Mouse (Mus musculus) naive thymus-derived CD4-positive, alpha-beta T cell, adult 2 months (primary cell): ENCODE data around the gene Mrpl37.
A peak's percentile ranks its signal among the peaks of the same experiment; 100 is the strongest.
"Not testable (repeated sequence)": the region's sequence is repeated elsewhere in the genome, so short reads cannot be mapped to it uniquely, and the experiment has no call there.

Source experiments
- DNase-seq: peaks from one replicate; pipeline ENCODE4 v3.0.0-alpha.2; 2011; ENCODE audit warnings: low read depth

Mrpl37 gene

GRCm38 (mm10) chr4:107066252-107067124 lies at the start of gene Mrpl37, which contains the start of gene Cyb5rl:
Mrpl37 (minus strand) TSS chr4:107066868.
Cyb5rl (plus strand) TSS chr4:107066988.
- peak; percentile 99 for DNase-seq

DNA sequence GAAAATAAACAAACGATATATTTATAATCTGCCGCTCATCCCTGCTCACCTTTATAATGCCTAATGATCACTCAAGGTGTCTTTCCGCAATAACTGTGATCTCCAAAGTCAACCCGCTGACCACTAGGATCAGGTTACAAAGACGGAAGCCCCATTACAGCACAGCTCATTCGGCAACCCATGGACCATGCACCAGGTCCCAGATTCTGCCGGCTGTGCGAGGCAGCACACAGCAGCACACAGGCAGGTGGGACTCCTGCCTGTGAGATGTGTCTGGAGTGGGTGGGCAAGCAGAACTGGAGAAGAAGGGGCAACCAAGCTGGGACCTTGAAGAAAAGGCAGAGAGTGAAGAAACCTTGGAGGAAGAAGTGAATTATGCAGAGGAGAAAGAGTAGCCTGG lies 47.6 kb upstream of the Mrpl37 start:
- DNase-seq, result no peak

DNA sequence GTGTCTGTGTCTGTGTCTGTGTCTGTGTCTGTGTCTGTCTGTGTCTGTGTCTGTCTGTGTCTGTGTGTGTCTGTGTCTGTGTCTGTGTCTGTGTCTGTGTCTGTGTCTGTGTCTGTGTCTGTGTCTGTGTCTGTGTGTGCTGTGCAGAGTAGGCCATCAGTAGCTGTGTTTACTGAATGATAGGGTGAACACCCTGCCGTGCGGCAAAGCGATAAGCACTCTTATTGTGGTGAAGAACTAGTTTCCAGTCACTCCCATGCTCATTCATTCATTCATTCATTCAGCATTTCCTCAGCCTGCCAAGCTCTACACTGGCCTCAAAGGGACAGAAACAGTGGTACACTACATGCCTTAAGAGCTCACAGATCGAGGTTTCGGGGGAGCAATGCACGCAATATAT lies 42.5 kb upstream of the Mrpl37 start:
- DNase-seq, result not testable (repeated sequence)

GRCm38 (mm10) chr4:107108291-107108731 lies 41.6 kb upstream of the Mrpl37 start:
- no peak for DNase-seq

DNA sequence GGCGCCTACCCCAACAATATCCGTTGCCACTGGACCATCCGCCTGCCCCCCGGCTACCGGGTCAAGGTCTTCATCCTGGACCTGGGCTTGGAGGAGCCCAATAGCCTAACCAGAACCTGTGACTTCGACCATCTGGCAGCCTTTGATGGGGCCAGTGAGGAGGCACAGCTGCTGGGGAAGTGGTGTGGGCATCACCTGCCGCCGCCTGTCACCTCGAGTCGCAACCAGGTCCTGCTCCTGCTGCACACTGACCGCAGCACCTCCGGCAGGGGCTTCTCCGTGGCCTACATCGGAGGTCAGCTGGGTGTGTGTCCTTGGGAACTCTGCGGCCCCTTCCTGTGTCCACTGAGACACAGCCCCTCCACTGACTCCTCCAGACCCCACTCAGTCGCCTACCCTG lies 40.1 kb upstream of the Mrpl37 start:
- DNase-seq, result no peak

DNA sequence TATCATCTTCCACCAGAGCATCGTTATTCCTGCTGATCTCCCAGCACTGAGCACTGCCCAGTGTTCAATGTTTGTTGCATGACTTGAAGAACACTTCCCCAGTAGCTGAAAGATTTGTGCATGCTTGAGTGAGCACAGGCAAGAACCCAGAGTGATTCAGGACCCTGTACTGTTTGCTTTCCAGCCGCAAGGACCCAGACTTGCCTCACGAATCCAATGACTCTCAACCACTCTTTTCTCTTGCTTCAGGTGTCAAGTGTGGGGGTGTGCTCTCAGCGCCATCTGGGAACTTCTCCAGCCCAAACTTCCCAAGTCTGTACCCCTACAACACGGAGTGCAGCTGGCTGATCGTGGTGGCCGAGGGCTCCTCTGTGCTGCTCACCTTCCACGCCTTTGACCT lies 35.6 kb upstream of the Mrpl37 start:
- DNase-seq, result no peak

GRCm38 (mm10) chr4:107098791-107099525 lies 32.3 kb upstream of the Mrpl37 start:
- no peak for DNase-seq

DNA sequence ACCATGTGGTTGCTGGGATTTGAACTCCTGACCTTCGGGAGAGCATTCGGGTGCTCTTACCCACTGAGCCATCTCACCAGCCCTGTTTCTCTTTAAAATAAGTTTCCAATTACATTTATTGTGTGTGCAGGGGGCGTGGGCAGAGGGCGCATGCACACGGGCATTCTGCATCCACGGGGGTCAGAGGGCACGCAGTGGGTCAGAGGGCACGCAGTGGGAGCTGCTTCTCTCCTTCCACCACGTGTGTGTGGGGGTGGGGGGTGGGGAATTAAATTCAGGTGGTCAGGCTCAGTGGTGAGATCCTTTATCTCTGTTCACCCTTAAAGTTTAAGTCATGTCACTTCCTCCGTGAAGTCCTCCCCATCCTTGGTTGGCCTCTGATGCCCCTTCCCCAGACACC lies 31.7 kb upstream of the Mrpl37 start:
- no peak for DNase-seq

GRCm38 (mm10) chr4:107097871-107098270 lies 31.2 kb upstream of the Mrpl37 start:
- no peak for DNase-seq

DNA sequence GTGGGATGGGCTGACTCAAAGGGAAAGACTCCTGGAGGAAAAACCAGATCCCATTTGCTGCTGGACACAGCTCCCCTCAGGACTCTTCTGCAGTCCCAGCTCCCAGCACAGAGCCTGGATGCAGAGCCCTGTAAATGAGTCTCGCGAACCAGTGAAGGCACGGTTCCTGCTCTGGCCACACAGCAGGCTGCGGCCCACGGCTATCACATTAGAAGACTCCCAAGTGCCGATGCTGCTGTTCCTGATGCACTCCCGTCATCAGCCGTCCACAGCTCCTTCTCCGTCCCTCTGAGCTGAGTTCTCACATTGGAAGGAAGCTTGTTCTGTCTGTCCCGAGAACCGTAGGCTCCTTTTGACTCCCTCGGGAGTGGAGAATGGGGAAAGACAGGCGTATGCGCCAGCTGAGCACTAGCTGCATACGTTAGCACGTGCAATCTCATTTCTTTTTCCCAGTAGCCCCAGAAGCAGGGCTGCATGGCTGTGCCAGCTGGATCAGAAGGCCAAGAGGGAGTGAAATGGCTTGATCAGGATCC lies 30.2 kb upstream of the Mrpl37 start, which contains the start of gene Cdcp2:
Gene Cdcp2 (plus strand): TSS at position 51 of the 533 bp plus-strand sequence.
- DNase-seq, result no peak

GRCm38 (mm10) chr4:107096043-107096442 lies 29.4 kb upstream of the Mrpl37 start:
- DNase-seq, result no peak

GRCm38 (mm10) chr4:107094484-107095187 lies 28.0 kb upstream of the Mrpl37 start:
- DNase-seq, result no peak

DNA sequence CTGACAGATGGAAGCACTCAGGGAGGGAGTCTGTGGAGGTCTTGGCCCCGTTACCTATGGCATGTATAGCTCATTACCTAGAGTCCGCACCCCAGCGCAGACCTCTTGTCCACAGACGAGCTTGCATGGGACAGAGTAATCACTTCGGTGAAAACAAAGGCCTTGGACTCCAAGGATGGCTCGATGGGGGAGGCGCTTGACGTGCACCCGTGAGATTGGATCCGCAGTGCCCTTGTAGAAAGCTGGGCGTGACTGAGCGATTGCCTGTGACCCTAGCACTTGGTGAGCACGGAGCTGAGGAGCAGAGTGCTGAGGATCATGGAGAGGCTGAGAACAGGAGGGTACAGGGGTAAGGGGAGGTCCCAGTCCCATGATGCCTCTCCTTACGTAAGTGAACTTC lies 25.0 kb upstream of the Mrpl37 start:
- DNase-seq, result no peak

- no peak for DNase-seq
Observed at GRCm38 (mm10) chr4:107084858-107085257, 18.2 kb upstream of the Mrpl37 start.

- DNase-seq, result no peak
Observed at GRCm38 (mm10) chr4:107084343-107084742, 17.7 kb upstream of the Mrpl37 start.

DNA sequence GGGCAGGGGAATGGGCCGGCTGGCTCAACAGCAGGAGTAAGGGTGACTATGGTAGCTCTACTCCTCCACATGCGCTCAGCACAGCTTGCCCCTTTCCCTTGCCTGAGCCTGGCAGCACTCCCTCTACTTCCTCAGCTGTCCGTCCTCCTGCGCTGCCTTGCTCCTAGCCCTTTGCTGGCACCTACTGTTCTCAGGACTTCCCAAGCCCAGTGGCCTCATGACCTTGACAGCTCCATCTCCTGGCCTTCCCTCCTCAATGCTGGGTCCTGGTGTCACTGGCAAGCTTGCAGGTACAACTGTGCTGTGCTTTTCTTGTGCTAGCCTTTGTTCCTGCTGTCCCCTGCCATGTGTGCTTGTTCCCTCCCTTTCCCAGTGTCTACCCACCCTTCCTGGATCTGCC lies 16.5 kb upstream of the Mrpl37 start:
- DNase-seq, result no peak

DNA sequence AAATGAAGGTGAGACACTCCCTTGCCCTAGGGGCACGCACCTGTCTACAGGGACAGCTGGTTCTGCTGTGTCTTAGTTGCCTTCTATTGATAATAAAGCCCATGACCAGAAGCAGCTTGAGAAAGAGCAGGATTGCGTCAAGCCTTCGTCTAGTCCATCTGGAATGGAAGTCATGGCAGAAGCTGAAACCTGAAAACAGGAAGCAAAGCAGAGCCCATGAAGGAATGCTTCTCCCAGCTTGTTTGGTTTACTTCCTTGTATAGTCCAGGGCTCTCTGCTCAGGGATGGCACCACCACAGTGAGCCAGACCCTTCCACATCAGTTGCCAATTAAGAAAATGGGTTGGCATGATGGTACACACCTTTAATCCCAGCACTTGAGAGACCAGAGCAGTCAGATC lies 15.5 kb upstream of the Mrpl37 start:
- no peak for DNase-seq

DNA sequence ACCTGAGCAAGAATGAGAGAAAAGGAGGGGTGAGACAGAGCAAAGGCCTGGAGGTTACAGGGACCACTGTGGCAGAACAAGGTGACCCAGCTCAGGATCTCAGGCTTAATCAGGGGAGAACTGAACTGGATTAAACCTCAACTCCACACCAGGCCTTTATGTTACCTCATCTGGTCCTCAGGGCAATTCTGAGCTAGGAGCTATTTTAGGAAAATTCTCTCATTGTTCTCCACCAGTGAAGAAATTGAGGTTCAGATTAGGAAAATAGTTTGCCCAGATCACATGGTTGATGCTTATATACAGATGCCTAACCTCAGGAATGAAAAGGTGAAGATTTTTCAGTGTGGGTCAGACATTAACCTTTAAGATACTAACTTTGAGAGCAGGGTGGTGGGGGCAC lies 13.0 kb upstream of the Mrpl37 start:
- no peak for DNase-seq

DNA sequence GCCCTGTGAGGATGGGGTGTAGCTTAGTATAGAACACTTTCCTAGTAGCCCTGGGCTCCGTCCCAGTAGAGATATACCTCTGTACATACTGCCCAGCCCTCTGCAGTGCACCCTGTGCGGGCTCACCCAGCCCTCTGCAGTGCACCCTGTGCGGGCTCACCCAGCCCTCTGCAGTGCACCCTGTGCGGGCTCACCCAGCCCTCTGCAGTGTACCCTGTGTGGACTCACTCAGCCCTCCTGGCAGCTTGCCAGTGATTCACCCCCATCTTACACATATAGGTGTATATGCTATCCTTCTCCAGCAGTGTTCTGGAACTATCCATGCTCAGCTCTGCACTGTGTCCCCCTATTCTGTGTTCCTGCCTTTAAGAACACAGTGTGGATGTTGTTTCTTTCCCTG lies 12.2 kb upstream of the Mrpl37 start:
- no peak for DNase-seq

- DNase-seq, result no peak
Observed at GRCm38 (mm10) chr4:107075456-107075855, 8.8 kb upstream of the Mrpl37 start.

- no peak for DNase-seq
Observed at GRCm38 (mm10) chr4:107072343-107072742, 5.7 kb upstream of the Mrpl37 start.

GRCm38 (mm10) chr4:107067151-107067840 lies 628 bp upstream of the Mrpl37 start:
- DNase-seq, result no peak
